Mouse (Mus musculus): Measurements from ENCODE around the gene Sash1.

DNA sequence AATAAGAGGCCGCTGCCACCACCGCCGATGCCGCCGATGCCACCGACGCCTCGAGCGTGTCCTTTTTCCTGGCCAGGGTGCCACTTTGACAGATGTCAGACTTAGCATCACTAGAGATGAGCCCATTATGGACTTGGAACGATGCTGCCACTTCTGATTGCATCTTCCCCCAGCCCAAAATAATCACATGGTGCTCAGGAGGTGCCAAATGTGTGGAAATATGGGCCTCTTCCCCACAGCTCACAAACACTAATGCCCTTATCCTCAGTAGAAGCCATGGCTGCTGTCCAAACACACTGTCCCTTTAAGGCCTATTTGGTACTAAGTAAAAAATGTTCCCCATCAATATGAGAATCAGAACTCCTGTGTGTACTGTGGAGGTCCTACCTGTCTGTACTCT lies 39.6 kb downstream of the Sash1 start:
- TF ChIP-seq CTCF (IDR thresholded peaks at IDR 0.05; ENCODE audit: low read depth, low read length) (no peak), GATA1 (IDR thresholded peaks at IDR 0.05; ENCODE audit: borderline replicate concordance, low read length) (no peak), POLR2AphosphoS5 (IDR thresholded peaks at IDR 0.05; ENCODE audit: insufficient replicate concordance, low read depth, low read length) (no peak), TAL1 (conservative IDR thresholded peaks at IDR 0.05; ENCODE audit: low read depth, low read length) (no peak)

All from G1E (cell line).